Mouse (Mus musculus): Measurements from ENCODE around the gene Rala.

GRCm38 (mm10) chr13:17860536-17860935 is 83.5 kb downstream of the Rala start:
- TF ChIP-seq CTCF (IDR thresholded peaks at IDR 0.05; ENCODE audit: control insufficient read depth, insufficient read depth, insufficient replicate concordance, low read depth, low read length) (no peak), POLR2A (IDR thresholded peaks at IDR 0.05; ENCODE audit: control insufficient read depth, low read depth, low read length) (no peak)
